Mouse (Mus musculus) retina, adult 2 months (tissue): Measurements from ENCODE around the gene Cxcr5.

ENCODE experiments used
- DNase-seq: peaks from one replicate; pipeline ENCODE4 v3.0.0-alpha.2; 2012; ENCODE audit warnings: low read depth, low spot score

Cxcr5 gene

DNA sequence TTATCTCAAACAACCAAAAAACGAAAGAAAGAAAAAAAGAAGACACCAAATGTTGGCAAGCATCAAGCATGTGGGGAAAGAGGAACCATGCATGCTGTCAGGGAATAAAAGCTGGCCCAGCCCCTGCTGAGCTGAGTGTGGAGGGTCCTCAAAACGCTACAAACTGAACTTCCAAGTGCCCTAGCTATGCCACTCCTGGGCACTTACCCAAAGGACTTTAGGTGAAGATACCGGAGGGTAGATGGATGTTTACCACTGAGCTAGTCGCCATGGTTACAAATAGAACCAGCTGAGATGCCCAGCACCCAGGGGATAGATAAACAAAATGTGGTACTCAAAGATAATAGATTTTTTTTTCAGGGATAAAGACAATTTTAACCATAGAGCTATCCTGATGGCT, at the start of gene Cxcr5:
TSS of gene Cxcr5 (minus strand) at position 281 of the 400 bp plus-strand sequence.
- DNase-seq = no peak

- no peak for DNase-seq
Measured at GRCm38 (mm10) chr9:44610371-44610770, 48.7 kb upstream of the Cxcr5 start.

- no peak for DNase-seq
Measured at GRCm38 (mm10) chr9:44607306-44607705, 45.6 kb upstream of the Cxcr5 start.

DNA sequence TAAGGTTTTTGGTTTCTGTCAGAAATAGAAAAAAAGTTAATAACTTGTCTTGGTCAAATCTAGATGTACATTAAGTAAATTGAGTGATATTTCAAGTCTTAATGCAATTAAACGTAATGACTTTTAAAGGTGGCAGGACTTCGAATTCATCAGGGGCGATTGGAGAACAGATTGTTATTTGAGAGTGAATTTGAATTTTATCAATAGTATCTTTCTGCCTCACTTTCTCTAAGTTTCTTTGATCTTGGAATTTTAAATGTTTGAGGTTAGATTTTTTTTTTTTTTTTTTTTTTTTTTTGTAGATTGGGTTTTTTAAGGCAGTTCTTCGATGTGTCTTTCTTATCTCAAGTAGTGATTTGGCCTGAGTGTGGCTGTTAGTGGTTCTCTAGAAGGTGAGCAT, 45.0 kb upstream of the Cxcr5 start:
- DNase-seq = no peak

DNA sequence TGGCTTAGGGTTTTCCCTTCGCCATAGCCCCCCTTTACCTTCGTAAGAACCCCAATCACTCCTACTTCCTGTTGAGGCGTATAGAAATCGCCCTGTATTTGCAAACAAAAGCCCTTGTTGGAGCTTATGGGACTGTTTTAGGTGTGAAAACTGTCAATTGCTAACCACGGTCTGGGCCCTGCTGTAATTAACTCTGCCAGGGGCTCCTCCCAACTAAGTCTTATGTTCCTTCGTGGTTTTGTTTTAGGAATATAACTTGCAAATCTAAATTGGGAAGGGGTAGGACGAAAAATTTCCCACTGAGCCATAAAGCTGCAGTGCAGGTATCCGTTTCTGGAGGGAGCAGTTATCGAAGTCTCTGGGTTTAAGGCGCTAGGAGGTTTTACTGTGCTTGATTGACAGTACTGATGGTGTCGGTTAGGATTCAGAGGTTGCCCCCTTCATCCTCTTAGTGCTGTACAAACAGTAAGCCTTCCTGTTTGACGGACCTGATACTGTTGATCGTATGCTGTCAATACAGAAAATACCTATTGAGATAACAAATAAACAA, 44.0 kb upstream of the Cxcr5 start:
- DNase-seq = no peak

DNA sequence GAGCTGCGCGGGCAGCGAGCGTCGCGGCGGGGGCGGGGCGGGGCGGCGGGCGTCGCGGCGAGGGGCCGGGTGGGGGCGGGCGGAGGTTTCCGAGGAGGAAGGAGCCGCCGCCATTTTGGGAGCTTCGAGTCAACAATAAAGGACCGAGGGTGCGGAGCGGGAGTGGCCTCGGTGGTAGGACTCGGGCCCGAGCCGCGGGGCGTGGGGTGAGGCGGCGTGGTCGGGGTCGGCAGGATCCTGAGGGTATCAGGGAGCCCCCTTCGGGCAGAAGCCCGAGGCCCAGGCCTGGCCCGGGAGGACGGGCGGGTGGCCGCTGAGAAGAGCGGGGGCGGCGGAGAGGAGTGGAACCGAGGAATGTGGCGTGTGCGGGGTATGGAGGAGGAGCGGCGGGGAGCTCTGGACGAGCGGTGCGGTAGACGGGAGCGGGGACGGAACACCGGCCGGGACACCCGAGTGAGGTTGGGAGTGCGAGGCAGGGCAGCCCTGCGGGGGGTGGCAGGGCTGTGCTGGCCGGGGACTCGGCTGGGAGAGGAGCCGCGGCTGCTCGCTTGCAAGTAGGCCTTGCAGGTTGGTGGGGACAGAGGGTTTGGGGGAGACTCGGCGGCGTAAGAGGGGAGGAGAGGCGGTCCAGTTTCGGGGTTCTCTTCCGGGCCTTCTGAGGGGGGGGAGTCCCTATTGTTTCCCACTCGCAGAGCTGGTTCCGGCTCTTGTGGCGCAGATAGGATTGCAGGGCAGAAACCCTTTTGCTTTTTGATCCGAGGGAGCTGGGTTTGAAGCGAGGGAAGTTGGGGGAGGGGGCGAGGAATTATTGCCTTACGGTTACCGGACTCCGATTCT, 43.3 kb upstream of the Cxcr5 start, which contains the start of gene Ddx6:
TSS of gene Ddx6 (plus strand) at position 114 of the 837 bp plus-strand sequence.
- DNase-seq = no peak

DNA sequence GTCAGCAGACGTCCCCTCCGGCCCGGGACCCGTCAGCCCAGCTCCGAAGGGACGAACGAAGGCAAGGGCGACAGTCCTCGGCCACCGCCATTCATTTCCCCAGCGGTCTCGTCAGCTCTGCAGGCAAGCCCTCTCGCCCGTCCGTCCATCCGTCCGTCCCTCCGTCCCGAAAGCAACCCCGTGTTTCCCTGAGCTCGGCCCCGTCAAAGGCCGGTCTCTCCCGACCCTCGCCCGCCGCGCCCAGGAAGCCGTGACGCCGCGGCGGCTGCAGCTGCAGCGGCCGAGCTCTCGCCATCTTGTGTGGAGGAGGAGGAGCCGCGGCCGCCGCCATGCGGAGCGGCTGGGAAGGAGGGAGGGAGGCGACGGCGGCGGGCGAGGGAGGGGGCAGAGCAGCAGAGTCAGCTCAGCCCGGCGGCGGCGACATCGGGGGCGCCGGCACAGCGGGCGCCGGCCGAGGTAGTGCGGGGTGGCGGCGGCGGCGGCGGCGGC, 42.7 kb upstream of the Cxcr5 start:
- no peak for DNase-seq

DNA sequence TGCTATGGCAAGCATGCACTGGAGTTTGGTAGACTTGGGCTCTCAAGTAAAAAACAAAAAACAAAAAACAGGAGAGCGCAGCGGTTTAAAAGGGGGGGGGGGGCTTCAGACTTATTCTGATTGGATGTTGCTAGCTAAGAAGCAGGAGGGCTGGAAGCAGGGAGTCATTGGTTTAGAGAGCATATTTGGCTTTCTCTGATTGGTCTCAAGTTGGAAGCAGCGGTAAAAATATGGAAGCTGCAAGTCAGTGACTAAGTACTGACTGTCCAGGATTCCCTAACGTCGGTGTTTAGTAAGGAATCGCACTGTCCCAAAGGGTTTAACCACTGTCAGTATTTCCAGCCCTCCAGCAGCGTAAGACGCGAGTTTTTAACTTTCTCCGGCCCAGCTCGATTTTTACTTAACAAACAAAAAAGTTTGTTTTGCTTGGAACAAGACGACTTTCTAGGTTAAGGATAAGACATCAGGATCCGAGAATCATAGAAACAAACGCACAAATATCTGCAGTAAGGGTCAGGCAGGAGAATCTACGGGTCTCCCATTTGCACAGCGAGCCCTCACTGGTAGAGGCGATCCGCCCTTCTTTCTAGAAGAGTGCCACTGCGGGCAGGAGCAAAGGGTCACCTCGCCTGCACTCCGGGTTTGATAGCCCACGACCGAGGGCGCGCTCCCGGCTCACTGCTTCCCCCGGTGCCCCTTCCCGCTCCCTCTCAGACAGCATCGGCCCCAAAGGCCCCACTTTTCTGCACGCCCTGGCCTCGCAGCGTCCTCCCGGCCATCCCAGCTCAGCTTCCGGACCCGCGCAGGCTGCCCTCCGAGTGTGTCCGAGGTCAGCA, 42.0 kb upstream of the Cxcr5 start:
- DNase-seq = no peak

GRCm38 (mm10) chr9:44602766-44603165, 41.1 kb upstream of the Cxcr5 start:
- no peak for DNase-seq

- DNase-seq = no peak
Measured at GRCm38 (mm10) chr9:44600801-44601200, 39.1 kb upstream of the Cxcr5 start.

GRCm38 (mm10) chr9:44599616-44600015, 37.9 kb upstream of the Cxcr5 start:
- DNase-seq = no peak

DNA sequence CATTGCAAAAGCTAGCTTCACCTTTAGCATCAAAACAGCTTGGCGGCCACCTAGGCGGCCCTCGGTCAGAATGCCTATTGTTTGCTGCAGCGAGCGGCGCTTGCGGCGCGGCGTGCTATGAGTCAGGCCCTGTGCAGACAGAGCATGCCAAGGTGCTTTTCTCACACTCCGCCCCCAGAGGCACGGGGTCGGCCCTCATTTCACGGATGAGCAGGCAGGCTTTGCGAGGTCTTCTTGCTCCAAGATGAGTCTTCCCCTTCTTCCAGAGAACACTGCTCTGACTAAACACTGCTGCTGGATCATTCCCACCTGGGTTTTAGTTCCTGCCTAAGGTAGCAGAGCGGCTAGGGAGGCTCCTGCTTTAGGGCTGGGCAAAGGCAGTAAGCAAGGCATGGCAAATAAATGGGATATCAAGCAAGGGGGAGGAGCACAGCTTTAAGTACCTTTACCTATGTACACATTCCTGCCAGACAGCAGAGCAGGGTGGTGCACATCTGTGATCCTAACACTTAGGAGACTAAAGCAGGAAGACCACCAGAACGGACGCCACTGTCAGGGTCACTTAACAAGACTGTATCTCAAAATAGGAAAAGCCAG, 37.3 kb upstream of the Cxcr5 start:
- DNase-seq = no peak

- no peak for DNase-seq
Measured at GRCm38 (mm10) chr9:44597742-44598141, 36.1 kb upstream of the Cxcr5 start.

DNA sequence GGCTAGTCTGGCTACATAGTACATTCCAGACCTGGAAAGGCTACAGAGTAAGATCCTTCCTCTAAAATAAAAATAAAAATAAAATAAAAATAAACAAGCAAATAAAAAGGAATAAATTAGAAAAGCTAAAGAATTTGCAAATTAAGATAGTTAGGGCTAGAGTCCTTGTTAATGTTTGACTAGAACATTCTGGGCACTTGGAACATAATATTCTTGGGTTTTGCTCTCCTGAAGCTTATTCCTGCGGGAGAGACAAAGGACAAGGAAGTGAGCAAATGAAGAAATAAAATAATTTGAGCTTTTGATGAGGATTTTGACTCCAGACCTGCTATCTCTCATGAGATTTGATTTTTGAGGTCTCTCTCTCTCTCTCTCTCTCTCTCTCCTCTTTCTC, 33.9 kb upstream of the Cxcr5 start:
- no peak for DNase-seq

DNA sequence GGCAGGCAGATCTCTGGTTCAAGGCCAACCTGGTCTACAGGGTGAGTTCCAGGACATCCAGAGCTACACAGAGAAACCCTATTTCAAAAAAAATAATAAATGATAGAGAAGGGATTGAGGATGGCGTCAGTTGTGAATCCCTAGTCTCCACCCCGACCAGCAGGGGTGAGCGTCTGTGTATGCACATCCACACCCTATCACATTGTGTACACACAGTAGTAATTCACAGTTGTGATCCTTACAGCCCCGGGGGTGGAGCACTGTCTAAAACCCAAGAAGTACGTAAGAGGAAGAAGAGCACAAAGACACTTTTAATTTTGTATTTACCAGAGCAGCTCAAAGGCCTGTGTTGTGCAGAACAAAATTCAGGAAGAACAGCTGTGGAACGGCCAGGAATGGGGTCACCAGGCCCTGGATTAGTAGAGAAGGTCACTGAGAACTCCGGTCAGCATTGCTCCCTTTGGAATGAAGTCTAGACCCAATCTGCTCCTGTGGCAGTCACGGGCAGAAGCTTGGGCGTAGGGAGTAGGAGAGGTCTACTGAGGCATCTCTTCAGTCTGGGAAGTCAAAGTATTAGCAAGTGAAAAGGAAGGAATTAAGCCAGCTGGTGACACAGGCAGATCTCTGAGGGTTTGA, 33.3 kb upstream of the Cxcr5 start:
- DNase-seq = no peak

GRCm38 (mm10) chr9:44593886-44594285, 32.2 kb upstream of the Cxcr5 start:
- DNase-seq = no peak

- DNase-seq = no peak
Measured at GRCm38 (mm10) chr9:44593221-44593620, 31.5 kb upstream of the Cxcr5 start.

DNA sequence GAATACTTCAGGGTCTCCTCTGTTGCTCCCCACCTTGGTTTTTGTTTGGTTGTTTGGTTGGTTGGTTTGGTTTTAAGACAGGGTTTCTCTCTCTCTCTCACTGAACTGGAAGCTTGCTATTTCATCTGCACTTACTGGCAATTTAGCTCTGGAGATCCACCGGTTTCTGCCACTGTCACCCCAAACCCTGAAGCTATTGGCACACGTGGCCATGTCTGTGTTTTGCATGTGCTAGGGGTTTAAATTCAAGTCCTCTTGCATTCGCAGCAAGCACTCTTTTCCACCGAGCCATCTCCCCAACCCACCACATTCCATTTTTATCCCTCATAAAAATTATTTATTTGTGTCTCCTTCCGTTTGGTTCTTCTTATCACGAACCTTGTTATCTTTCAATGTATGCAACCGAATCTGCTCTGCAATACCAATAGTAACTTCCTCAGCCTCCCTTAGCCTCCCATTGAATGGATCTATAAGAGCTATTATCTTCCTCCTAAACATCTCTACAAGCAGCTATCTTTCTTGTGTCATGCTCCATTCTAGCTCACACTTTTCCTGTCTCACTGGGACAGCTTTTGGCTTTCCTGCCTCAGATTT, 30.0 kb upstream of the Cxcr5 start:
- no peak for DNase-seq

- DNase-seq = no peak
Measured at GRCm38 (mm10) chr9:44590969-44591368, 29.3 kb upstream of the Cxcr5 start.

DNA sequence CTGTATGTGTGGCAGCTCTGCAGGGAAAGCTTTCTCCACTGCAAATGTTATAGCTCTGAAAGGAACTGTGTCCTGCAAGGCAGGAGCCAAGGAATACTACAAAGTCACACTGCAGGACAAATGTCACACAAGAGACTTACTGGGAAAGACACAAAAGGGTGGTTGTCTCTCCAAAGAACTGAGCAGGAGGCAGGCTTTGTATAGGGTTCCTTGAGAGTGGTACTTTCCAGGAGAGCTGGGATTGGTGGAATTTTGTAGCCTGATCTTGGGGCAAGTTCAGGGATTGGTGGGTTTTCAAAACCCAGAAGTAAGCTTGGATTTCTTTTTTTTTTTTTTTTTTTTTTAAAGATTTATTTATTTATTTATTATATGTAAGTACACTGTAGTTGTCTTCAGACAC, 27.4 kb upstream of the Cxcr5 start:
- DNase-seq = no peak

DNA sequence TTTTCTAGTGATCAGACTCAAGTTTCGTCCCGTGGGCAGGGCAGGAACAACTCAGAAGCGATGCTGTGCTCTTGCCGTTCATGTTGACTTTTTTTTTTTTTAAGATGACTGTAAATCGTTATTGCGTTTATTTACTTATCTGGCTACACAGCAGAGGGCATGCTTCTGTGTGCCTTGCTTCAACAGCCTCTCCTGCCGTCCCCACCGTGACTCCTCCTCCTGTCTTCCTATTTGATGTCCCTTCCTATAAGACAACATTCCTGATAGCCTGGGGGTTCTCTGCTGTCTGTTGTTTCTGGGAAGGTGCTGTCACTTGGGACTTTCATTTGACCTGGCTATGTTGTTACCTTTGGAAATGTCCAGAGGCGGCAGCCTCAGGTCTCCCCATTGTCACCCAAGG, 26.9 kb upstream of the Cxcr5 start:
- no peak for DNase-seq
